Mouse (Mus musculus) cerebellum, adult 8-10 months (tissue): Measurements from ENCODE around the gene Mxd1.
A peak's percentile ranks its signal among the peaks of the same experiment; 100 is the strongest.

Experiments used
- DNase-seq: peaks from one replicate; pipeline ENCODE4 v3.0.0; 2022

Gene Mxd1

DNA sequence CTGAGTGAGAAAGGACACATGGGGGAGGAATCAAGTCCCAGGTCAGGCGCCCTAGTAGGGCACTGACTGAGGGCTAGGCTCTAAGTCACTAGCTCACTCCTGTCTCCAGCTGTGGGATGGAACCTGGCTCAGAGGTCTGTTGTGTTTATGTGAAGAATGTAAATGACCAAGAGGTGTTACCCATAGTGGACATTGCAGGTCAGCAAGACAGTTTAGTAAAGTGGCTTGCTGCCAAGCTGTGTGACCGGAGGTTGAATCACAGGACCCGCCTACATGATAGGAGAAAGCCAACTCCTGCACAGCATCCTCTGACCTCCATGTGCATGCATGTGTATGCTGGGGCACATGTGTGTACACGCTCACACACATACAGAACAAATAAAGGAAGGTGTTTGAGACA is 23.4 kb downstream of the Mxd1 start:
- no peak for DNase-seq

DNA sequence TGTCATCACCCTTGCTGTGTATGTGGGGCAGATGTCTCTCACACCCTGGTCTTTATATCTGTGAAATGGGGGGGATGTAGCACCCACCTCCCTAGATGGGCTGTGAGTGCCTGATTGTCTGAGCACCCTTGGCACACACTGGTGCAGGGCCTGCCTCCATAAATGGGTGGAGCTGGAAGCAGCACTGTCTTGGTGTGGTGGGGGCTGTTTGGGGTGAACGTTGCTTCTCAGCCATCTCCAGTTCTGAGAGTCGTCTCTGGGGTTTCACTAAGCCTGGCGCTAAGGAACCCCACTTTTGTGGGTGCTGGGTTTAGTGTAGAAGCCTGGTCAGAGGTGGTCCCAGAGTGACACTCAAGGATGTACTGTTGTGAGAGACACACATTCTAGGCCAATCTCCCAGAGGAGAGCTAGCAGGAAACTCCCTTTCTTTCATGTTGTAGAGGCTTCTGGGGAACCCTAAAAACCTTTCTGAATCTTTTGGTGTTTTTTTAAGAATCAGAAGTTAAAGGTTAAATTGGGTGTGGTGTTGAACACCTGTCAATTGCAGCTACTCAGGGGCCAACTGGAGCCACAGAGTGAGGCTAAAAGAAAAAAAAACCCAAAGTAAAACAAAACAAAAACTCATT is 24.1 kb downstream of the Mxd1 start:
- DNase-seq = no peak

DNA sequence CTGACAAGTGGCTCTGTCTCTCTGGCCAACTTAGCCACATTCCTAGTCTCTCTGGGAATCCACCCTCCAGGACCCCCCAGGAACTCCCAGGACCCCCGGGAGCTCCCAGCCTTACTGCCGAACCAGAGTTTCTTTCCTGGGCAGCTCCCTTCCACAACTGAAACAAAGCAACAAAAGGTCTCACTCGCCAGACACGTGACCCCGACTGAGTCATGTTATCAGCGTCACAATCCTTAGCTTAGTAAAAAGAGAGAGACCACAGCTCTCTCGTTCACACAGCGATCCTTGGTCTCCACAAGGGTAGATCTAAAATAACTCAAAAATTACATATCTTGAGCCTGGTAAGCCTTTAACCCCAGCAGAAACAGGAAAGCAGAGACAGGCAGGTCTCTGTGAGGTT is 27.2 kb downstream of the Mxd1 start:
- no peak for DNase-seq

DNA sequence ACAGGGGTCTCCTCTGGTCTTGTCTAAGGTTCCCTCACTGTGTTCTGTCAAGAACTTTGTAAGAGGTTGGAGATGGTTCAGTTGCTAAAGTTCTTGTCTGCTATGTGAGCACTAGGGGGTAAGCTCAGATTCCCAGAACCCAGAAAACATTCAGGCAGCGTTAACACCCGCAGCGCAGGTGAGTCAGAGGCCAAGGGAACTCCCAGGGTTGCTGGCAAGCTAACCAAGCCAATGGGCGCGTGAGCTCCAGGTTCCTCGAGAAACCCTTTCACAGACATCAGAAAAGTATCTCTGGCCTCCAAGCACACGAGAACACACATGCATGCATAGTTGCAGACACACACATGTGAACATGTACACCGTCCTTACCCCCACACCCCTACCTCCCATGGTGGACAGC is 28.2 kb downstream of the Mxd1 start:
- DNase-seq = no peak

DNA sequence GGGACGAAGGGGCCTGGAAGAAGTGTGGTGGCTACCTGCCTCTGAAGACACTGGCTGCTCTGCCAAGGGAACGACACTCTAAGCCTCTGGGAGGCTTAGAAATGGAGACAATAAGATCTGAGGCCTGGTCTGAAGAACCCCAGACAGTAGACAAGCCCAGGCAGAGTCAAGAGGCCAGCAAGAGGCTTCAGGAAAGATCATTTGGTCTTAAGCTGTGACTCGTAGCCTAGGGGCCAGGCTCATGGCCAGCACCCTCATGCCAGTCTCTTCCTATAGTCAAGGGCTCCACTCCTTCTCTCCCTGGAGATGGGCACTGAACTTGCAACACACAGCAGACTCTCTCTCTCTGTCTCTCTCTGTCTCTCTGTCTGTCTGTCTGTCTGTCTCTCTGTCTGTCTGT is 28.8 kb downstream of the Mxd1 start:
- DNase-seq = no peak

DNA sequence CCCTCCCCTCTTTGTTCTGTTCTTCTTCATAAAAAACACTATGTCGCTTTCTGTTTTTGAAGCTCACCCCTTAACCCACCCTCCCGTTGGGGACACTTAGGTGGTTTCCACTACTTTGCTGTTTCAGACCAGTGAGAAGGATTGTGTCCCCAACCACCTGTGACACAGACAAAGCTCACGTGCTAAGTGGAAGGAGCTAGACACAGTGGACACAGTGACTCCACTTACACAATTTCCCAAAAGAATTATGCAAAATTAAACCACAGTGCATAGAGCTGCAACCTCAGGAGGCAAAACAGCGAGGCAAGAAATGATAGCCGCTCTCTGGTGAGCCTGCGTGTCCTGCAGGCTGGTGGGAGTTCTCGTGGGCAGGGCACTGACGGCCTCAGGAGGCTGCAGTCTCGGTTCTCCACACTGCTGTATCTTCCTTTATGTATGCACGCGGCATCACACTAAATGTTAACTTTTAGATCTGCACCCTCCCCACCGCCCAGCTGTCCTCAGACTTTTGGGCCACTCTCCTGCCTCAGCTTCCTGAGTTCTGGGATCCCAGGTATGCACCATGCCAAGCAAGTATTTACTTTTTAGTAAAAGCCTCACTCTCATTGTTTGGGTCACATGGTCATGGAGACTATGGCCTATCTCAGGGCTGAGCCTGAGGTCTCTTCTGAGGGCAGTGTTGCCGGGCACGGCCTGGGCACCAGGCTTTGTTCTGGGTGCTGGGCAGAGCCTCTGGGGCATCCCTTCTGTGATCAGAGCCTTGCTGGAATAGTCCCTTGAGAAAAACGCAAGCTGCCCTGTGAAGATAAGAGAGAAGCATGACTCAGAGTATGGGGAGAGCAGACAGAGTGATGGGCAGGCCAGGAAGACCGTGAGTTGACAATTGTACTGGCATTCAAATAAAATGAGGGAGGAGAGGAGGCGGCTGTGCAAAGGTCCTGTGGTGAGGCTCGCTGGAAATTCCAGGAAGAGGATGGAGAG is 29.5 kb downstream of the Mxd1 start:
- no peak for DNase-seq

DNA sequence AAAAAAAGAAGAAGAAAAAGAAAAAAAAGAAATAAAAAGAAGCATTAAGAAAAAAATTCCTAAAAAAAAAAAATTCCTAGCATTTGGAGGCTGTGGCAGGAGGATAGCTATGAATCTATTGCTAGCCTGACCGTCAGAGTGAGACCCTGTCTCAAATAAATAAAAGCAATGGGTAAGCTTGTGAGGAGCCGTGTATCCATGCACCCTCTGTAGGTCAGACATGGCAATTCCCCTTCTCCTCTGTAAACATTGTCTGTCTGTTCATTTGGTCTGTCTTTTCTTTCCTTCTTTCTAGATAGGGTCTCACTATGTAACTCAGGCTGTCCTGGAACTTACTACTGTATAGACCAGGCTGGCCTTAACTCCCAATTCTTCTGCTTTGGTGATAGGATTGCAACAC is 30.5 kb downstream of the Mxd1 start:
- DNase-seq = no peak

DNA sequence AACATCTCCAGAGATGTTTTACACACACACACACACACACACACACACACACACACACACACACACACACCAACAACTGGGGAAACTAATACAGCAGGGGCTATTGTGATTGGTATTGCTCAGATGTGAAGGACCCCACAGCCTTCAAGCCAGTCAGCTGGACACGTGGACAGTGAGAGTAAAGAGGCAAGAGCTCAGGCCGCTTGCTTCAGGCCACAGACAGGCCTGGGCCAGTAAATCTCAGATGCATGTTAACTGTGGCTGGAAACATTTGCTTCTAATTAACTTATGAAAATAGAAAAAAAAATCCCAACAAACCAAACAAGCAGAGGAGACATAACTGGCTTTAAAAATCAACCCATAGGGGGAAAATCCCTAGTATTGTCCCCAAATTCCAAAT is 31.1 kb downstream of the Mxd1 start:
- no peak for DNase-seq

DNA sequence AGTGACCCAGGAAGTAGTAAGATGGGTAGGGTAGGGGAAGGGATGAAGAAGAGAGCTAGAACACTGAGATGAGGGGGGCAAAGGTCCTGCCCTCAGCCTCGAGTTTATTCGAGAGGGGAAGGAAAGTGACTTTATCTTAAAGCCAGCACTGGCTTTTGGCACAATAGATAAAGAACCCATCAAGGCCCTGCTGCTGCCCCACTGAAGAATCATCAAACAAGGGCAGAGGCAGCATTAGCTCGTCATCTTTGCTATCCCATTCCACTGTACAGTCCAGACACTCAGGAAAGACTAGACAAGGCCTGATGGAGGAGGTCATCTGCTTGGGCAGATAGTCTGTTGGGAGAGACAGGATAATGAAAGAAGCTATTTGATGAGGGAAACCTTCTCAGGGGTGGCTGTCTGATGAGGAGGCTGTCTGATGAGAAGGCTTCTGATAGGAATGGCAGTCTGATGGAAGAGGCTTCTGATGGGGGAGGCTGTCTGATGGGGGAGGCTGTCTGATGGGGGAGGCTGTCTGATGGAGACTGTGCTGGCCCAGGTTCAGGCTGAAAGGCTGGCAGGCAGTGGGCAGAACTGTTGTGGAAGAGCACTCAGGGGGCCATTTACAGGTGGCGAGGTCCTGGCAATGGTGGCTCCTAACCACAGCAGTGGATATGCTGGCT is 31.7 kb downstream of the Mxd1 start:
- DNase-seq = no peak

DNA sequence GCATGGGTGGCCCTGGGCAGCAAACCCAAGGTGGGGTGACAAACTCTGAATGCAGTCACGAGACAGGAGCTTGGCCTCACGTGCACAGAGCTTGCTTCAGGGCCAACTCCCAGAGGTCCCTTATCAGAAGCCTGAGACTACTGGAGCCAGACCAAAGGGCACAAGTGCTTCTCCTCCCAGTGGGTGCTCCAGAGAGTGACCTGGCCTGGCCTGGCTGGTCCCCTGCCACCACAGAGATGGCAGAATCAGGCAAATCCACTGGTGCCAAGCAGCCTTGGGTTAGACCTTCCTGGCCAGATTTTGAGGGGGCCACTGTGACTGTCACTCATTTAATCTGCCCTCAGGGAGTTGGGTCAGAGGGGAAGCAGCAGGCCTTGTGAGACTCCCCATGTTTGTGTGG is 32.5 kb downstream of the Mxd1 start:
- DNase-seq = no peak

DNA sequence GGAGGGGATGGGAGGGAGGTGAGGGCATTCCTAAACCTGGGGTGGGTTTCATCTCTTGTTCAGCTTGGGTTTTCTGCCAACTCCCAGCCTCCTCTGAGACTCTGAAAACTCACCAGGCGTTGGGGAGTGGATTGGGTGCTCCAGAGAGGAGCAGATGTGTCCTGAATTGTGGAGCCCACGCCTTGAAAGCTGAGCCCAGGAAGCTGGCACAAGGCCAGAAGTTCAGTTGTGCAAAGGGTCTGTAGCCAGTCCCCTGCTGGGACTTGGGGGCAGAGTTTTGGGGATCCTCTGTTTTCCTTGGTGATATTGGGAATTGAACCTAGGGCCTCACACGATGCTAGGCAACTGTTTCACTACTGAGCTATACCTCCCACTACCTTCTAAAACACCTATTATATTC is 38.8 kb downstream of the Mxd1 start:
- DNase-seq = no peak

DNA sequence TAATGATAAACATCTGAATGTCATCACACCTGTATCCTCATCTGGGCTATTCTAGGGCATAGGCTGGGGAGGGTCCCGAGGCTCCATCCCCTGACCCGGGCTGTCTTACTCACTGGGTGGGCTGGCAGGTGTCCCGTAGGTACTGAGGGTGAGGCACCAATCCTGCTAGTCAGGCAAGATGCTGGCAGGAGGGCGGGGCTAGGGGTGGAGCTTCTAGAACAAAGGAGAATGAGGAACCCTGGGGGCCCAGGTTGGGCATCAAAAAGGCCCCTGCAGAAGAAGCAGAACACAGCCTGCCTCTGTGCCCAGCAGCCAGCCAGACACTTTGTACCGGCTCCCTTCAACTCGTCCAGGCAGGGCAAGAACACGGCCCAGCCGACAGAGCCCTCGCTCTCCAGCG is 41.0 kb downstream of the Mxd1 start, which contains the start of gene Asprv1:
Gene Asprv1, plus strand, starts transcription at position 219 of the 400 bp plus-strand sequence.
- no peak for DNase-seq

DNA sequence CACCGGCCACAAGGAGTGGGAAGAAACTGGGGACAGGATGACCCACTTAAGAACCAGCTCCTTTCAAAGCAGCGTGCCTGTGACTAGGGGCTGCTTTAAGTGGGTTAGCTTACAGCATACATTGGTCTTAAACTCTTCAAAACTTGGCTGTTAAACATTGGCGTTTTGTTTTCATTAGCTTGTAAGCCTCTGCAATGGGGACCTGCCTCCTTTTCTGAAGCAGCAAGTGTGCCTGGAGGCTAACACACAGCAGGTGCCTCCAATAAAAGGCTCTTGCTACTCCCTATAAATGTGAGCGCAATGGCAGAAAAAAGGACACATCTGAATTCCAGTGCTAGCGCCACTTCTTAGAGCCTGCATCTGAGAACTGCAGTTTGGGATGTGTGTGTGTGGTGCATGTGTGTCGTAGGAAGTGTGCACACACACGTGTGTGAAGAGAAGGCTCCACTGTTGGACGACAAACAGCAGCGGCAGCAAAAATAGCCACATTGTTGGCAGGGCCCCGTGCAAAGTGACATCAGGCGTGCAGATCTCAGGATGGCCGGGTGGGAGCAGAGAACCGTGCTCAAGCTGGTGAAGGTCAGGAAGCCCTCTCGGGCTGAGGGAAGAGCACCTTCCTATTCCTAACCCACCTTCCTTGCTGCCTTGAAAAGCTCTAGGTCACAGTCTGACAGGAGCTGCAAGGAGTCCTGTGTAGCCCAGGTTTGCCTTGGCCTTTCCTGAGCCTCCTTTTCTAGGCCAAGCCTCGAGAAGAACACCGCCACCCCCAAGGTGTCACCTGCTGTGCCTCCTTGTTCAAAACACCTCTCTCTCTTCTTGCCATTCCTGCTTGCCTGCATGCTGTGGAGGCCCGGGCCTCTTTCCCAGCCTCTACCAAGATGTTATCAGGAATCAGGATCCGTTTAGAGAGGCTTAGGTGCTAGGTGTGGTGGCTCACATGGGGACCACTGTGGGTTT is 44.6 kb downstream of the Mxd1 start:
- peak; percentile 51 for DNase-seq

DNA sequence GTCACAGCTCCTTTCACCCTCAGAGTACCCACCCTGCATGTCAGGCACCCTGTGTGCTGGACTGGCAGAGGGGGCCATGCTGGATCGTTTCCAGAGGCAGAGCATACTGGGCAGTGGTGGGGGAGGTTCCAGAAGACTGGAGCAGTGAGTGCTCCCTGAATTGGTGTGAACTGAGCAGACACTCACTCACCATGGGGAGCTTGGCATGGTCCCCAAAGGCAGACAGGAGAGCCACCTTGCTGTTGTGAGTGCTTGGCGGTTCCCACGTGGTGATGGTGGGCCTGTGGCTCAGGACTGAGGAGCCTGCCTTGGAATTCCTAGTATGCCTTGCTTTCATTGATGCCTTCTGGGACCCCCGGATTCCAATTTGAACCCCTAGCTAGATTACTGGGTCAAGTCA is 45.8 kb downstream of the Mxd1 start:
- peak; percentile 18 for DNase-seq

DNA sequence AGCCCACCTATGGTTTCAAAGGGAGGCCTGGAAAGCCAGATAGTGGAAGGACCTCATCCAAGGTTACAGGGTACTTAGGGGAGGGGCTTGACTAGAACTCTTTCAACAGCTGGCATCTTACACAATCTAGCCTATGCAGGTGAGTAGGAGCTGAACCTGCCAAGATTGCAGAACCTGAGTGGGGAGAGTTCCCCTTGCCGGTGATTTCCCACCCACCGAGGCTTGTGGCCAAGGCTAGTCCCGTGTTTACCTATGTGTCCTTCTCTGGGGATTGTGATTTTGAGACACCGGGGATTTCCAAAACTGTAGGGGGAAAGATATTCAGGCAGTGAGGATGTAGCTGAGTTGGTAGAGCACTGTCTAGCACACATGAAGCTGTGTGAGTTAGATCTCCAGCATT is 53.7 kb downstream of the Mxd1 start:
- no peak for DNase-seq

DNA sequence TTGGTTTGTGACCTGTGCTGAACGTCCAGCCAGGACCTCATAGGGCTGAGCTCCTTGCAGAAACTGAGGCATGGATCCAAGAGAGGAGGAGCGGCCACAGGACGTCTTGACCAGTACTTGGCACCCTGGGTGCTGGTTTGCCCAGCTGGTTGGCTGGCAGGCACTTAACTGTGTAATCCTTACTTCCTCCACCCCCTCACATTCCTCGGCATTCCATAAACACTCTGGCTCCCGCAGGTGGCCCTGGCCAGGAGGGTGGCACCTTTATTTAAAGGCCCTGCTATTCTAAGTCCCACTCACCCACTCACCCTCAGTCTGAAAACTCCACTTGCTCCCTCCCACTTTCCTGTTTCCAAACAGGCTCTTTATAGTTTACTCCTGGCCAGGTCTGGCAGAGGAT is 58.2 kb downstream of the Mxd1 start:
- DNase-seq = no peak

DNA sequence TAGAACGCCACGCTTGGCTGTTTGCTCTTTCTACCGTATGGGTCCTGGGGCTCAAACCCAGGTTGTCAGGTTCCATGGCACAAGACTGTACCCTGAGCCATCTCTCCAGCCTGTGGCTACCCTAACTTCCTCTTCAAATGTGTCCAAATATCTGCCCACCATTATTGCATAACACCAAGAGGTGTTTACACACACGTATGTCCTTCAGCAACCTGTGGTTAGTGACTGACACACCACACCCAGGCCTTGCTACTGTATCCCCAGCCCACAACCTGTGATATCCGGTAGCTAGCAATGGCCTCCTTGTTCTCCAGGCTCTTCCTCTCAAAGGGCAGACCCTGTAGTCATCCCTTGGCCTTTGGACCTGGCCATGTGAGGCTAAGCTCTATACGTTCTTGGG is 59.7 kb downstream of the Mxd1 start:
- no peak for DNase-seq

DNA sequence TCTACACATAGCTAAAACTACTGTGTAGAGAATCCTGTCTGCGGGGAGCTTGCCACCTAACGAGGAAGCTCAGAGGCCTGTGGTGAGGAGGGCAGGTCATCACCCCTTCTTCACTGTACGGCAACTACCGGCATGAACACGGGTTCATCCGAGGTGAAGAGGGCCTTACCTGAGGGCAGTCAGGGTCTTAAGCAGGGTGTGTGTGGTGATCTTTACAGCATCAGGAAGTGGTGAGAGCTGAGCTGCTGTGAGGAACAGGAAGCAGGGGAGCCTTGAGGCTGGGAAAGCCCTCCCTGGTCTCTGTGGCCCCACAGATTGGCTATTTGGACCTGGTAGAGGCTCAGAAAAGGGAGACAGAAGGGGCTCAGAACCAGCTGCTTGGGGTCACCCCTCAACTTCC is 61.5 kb downstream of the Mxd1 start:
- no peak for DNase-seq

DNA sequence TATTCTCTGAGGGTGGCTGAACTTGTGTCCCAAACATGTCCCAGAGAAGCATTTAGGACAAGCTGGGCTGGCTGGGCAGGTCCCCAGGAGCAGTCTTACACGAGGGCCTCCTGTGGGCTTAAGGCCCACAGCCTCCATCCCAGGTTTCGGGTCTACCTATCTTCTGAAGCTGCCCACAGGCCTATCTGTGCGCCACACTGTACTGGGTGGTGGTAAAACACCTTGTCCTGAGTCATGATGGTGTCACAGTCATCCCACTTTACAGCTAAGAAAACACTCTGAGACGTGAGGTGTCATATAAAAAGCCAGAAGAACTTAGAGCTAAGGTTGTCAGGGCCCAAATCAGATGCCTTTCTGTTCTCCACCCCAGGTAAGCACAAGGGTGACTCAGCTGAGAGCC is 62.7 kb downstream of the Mxd1 start:
- DNase-seq = no peak

DNA sequence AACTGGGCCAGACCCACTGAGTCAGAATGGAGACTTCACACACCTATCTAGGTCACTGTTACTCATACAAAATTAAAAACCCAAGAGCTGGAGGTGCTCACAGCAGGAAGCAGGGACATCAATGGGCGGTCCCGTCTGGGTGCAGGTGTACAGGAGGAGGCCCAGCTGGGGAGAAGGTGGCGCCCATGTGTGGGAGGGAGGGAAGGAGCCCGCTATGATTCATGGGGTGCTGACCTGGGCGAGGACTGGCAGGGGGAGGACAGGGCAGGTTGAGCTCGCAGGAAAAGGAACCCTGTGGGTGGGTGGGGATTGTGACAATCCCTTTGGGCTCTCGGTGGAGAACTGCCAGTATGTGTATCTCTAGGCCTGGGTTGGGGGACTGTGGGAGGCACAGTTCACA is 63.7 kb downstream of the Mxd1 start:
- DNase-seq = no peak

DNA sequence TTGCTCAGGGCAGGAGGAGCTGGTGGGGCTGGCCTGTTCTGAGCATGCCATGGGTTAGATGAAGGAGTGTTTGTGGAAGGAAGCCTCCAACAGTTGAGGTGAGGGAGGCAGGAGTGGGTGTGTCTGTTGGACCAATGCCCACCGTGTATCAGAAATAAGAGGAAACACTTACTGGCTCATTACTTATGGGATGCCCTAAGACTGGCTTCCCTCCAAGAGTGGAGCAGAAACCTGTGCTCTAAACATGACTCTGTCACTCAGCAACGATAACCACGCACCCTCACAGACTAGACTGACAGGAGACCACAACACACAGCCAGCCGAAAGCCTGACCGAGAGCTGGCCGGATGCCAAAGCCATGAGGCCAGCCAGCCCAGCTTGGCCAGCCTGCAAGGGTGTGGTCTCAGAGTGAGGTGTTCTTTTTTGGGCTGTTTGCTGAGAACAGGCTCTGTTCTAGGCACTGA is 69.0 kb downstream of the Mxd1 start:
- DNase-seq = no peak

DNA sequence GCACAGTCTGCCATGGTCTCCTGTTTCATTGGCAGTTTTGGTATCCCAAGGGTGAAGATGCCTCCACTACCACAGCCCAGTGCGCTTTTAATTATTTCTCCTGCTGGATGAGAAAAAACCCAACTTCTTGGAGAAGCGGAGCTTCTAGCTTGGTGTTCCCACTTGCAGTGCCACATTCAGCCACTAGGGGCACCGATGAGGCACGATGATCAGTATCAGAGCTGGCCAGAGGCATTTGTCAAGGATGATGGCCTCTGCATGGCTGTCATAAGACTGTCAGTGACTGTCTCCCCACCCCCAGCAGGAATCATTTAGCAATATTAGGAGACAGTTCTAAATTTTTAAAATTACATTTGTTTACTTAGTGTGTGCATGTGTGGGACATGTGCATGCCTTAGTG is 69.8 kb downstream of the Mxd1 start:
- DNase-seq = peak; percentile 85
